In genomic region chr10:42269281-42270025, GRCm38 (mm10) we compare ENCODE assay signal across 8 mouse cellular contexts. TPM values are rescaled to one million over a fixed set of nuclear protein-coding genes. Genes with fewer than 3 reads are reported as not detected.
DNase-seq lines count a peak whose midpoint lies in the region; ATAC-seq and TF ChIP-seq lines count a peak whose summit lies in the region.

No protein-coding gene starts in this region.

- no peak for TF ChIP-seq CTCF in kidney, adult 2 months (conservative IDR thresholded peaks at IDR 0.05; ENCODE audit: insufficient read depth, insufficient read length, low read depth, low read length)

- H3K4me3 ChIP-seq in kidney, adult 2 months (ENCODE audit: insufficient read depth, low read depth, low read length), result no peak overlapping the region
- no peak overlapping the region for H3K4me3 ChIP-seq in heart, embryonic 16.5 days (ENCODE audit: low read length)
- no peak overlapping the region for H3K4me3 ChIP-seq in midbrain, embryonic 15.5 days
- no peak overlapping the region for H3K4me3 ChIP-seq in midbrain, embryonic 10.5 days

- H3K4me1 ChIP-seq in kidney, adult 2 months (ENCODE audit: control insufficient read depth, insufficient read depth, low read length), result peaks cover 59% of the 10 kb centered on the region
- H3K4me1 ChIP-seq in heart, embryonic 16.5 days (ENCODE audit: control insufficient read depth, insufficient read depth, low read length), result peaks cover 33% of the 10 kb centered on the region
- H3K4me1 ChIP-seq in midbrain, embryonic 15.5 days, result peaks cover 17% of the 10 kb centered on the region
- peaks cover 37% of the 10 kb centered on the region for H3K4me1 ChIP-seq in midbrain, embryonic 10.5 days

- ATAC-seq in heart, embryonic 16.5 days (replicated peaks; ENCODE audit: extremely low read depth, insufficient read depth, low FRiP score), result peak; percentile 52
- ATAC-seq in midbrain, embryonic 15.5 days (replicated peaks), result no peak

- H3K9ac ChIP-seq in heart, embryonic 16.5 days (ENCODE audit: low read length), result no peak overlapping the region
- no peak overlapping the region for H3K9ac ChIP-seq in midbrain, embryonic 15.5 days

- TF ChIP-seq POLR2A in kidney, adult 2 months (IDR thresholded peaks at IDR 0.05; ENCODE audit: low read depth, low read length), result no peak

- peaks cover 8% of the 10 kb centered on the region for H3K36me3 ChIP-seq in kidney, adult 2 months (ENCODE audit: control insufficient read depth, insufficient read depth, low read length)
- peaks cover 12% of the 10 kb centered on the region for H3K36me3 ChIP-seq in heart, embryonic 16.5 days (ENCODE audit: control insufficient read depth, insufficient read depth)
- H3K36me3 ChIP-seq in midbrain, embryonic 15.5 days (replicated peaks), result no peaks in the 10 kb centered on the region; the same call in 1 of the 2 replicates
- peaks cover 24% of the 10 kb centered on the region for H3K36me3 ChIP-seq in midbrain, embryonic 10.5 days

- H3K9me3 ChIP-seq in heart, embryonic 16.5 days (replicated peaks; ENCODE audit: control insufficient read depth, low read length), result no peaks in the 10 kb centered on the region
- H3K9me3 ChIP-seq in midbrain, embryonic 15.5 days, result no peaks in the 10 kb centered on the region
- no peaks in the 10 kb centered on the region for H3K9me3 ChIP-seq in midbrain, embryonic 10.5 days (replicated peaks)

- no peak overlapping the region for H3K4me2 ChIP-seq in heart, embryonic 16.5 days (ENCODE audit: low read depth, low read length)
- H3K4me2 ChIP-seq in midbrain, embryonic 15.5 days, result no peak overlapping the region

- peak overlapping the region; percentile 33 for H3K27ac ChIP-seq in kidney, adult 2 months (ENCODE audit: insufficient read depth, low read depth, low read length)
- 0 out of 2 replicates have a peak overlapping the region, but pooled peaks have one; percentile 11 for H3K27ac ChIP-seq in heart, embryonic 16.5 days (ENCODE audit: low read length)
- no peak overlapping the region for H3K27ac ChIP-seq in midbrain, embryonic 15.5 days
- no peak overlapping the region for H3K27ac ChIP-seq in midbrain, embryonic 10.5 days (replicated peaks)

- peak; percentile 69 for DNase-seq in kidney, adult 2 months
- no peak for DNase-seq in kidney, postnatal 10 days
- peak; percentile 72 for DNase-seq in lung, postnatal 10 days
- DNase-seq in thymus, postnatal 25 days, result peak; percentile 76
- no peak for DNase-seq in gastrocnemius, adult 8-10 months (ENCODE audit: low spot score in 2 of 2)
- DNase-seq in midbrain, embryonic 10.5 days (ENCODE audit: low spot score), result no peak

- WGBS in kidney, adult 2 months, result 21% methylated on average over 15 of the region's 15 CpGs
- 62% methylated on average over 15 of the region's 15 CpGs for WGBS in heart, embryonic 16.5 days
- WGBS in midbrain, embryonic 15.5 days, result 79% methylated on average over 15 of the region's 15 CpGs
- 73% methylated on average over 15 of the region's 15 CpGs for WGBS in midbrain, embryonic 10.5 days

- no peaks in the 10 kb centered on the region for H3K27me3 ChIP-seq in kidney, adult 2 months (replicated peaks; ENCODE audit: control insufficient read depth, insufficient read depth, low read length)
- no peaks in the 10 kb centered on the region for H3K27me3 ChIP-seq in heart, embryonic 16.5 days (ENCODE audit: control insufficient read depth, insufficient read depth, low read length)
- peaks cover 10% of the 10 kb centered on the region; the same call in 1 of the 2 replicates for H3K27me3 ChIP-seq in midbrain, embryonic 15.5 days (replicated peaks)
- peaks cover 35% of the 10 kb centered on the region for H3K27me3 ChIP-seq in midbrain, embryonic 10.5 days (ENCODE audit: low read depth, poor library complexity, severe bottlenecking)

RNA-seq across cellular contexts. Expression of gene Foxo3, which starts 7.1 kb away (rescaled TPM):
- polyA plus RNA-seq in kidney, adult 2 months (2012; rRNA removed), result 29.2 and 35.5 TPM in 2 replicates
- polyA plus RNA-seq in heart, embryonic 16.5 days (2015; fragmentation: Nextera tagmentation; extraction: Ambion mirVana), result 5.4 and 5.5 TPM in 2 replicates
- 10 to 100 TPM; 21.6 to 35.2 (median 25.8) TPM for total RNA-seq in gastrocnemius, adult 8-10 months (2022)
- polyA plus RNA-seq in midbrain, embryonic 15.5 days (2015; fragmentation: Nextera tagmentation; extraction: Ambion mirVana), result 4.4 TPM in 2 replicates
- polyA plus RNA-seq in midbrain, embryonic 10.5 days (2016; fragmentation: Nextera tagmentation; extraction: Ambion mirVana), result 2.4 TPM in 2 replicates

Comparison
In these comparisons a context has a peak if more than half of its experiments do, and no peak if none do; other contexts are left out.
1. DNase-seq: peak in kidney, adult 2 months (single experiment), lung, postnatal 10 days (single experiment) and thymus, postnatal 25 days (single experiment); none in kidney, postnatal 10 days (single experiment), gastrocnemius, adult 8-10 months (0 of 2) and midbrain, embryonic 10.5 days (single experiment).
2. H3K27ac ChIP-seq: peak in kidney, adult 2 months (single experiment) and heart, embryonic 16.5 days (single experiment); none in midbrain, embryonic 15.5 days (single experiment) and midbrain, embryonic 10.5 days (single experiment).